Mouse (Mus musculus) forebrain, embryonic 14.5 days (tissue): ENCODE results near the gene Osbpl10. TPM values are rescaled to one million over a fixed set of nuclear protein-coding genes. Genes with fewer than 3 reads are reported as not detected.

Experiments used
- ATAC-seq: fragments of 200-750 bp; cut with Nextera tagmentation; 2 replicates; pipeline ENCODE4 v1.8.0; 2017; ENCODE audit warnings: mild to moderate bottlenecking, moderate library complexity
- DNase-seq: peaks from one replicate; pipeline ENCODE4 v3.0.0-alpha.2; 2015; ENCODE audit warnings: low spot score
- H3K27ac ChIP-seq: fragments of 300-500 bp; sonication (generic); 2 replicates; pipeline ENCODE4 v1.5.1; 2014; ENCODE audit warnings: low read depth, mild to moderate bottlenecking, control low read depth, low read length, moderate library complexity
- H3K27me3 ChIP-seq: fragments of 300-500 bp; sonication (generic); replicated peaks from 2 replicates; pipeline ENCODE4 v1.6.1; 2014; ENCODE audit warnings: low read length, control low read depth, mixed read lengths; ENCODE audit not compliant: control insufficient read depth, insufficient read depth
- H3K36me3 ChIP-seq: fragments of 300-500 bp; sonication (generic); 2 replicates; pipeline ENCODE4 v1.6.1; 2014; ENCODE audit warnings: low read length, control low read depth; ENCODE audit not compliant: control insufficient read depth, insufficient read depth
- H3K4me1 ChIP-seq: fragments of 300-500 bp; sonication (generic); 2 replicates; pipeline ENCODE4 v1.6.1; 2014; ENCODE audit warnings: antibody characterized with exemption, low read length, control low read depth; ENCODE audit not compliant: control insufficient read depth, insufficient read depth
- H3K4me2 ChIP-seq: fragments of 300-500 bp; sonication (generic); 2 replicates; pipeline ENCODE4 v1.6.1; 2014; ENCODE audit warnings: mild to moderate bottlenecking, control low read depth, low read length
- H3K4me3 ChIP-seq: fragments of 300-500 bp; sonication (generic); 2 replicates; pipeline ENCODE4 v1.5.1; 2014; ENCODE audit warnings: low read depth, low read length, control low read depth
- H3K9ac ChIP-seq: fragments of 300-500 bp; sonication (generic); 2 replicates; pipeline ENCODE4 v1.6.1; 2014; ENCODE audit warnings: mild to moderate bottlenecking, low read length, control low read depth, moderate library complexity
- H3K9me3 ChIP-seq: fragments of 300-500 bp; sonication (generic); replicated peaks from 2 replicates; pipeline ENCODE4 v1.6.1; 2016; ENCODE audit warnings: low read length, control low read depth, mixed read lengths; ENCODE audit not compliant: control insufficient read depth
- WGBS: fragments of 180-500 bp; shearing (Covaris S2); extraction: QIAGEN DNeasy Blood & Tissue Kit; methylation state at CpG from one replicate; pipeline ENCODE4 v1.1.7; 2014; 5-methylcytosine and 5-hydroxymethylcytosine counted together
- polyA plus RNA-seq: library from polyadenylated mRNA; unstranded; fragments of >200 nt; fragmentation: Nextera tagmentation; extraction: Ambion mirVana; gene quantifications from 2 replicates; pipeline ENCODE4 v1.2.1, GENCODE M21; 2014

Gene Osbpl10
- polyA plus RNA-seq, 1 experiment from 2014 or later = 1.4 TPM

- WGBS = 93% methylated on average over 7 of the region's 7 CpGs
- no peak for DNase-seq
- Histone ChIP-seq H3K36me3 (peaks cover 38% of the 10 kb centered on the region), H3K4me3 (no peak overlapping the region), H3K9ac (no peak overlapping the region), H3K27me3 (no peaks in the 10 kb centered on the region), H3K27ac (no peak overlapping the region), H3K9me3 (no peaks in the 10 kb centered on the region), H3K4me1 (no peaks in the 10 kb centered on the region), H3K4me2 (no peak overlapping the region)
- no peak for ATAC-seq
Observed at GRCm38 (mm10) chr9:115273095-115273649, 294.8 kb downstream of the Osbpl10 start.

DNA sequence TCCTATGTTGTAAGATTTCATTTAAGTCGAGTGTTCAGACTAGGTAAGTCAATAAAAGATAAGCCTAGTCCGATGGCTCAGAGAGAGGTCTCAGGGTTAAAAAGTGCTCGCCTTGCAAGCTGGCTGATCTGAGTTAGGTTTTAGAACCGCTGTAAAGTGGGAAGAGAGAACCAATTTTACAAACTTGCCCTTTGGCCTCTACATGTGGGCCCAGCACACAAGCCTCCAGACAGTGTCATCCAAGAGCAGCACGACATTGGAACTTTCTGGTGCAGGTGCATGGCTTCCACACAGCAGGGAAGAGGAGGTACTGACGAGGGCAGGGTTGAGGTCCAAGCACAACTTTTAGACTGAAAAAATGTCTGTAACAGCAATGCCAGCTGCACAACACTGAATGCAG, 296.4 kb downstream of the Osbpl10 start:
- DNase-seq (no peak), ATAC-seq (no peak)
- no peak overlapping the region for H3K9ac ChIP-seq
- no peak overlapping the region for H3K4me2 ChIP-seq
- WGBS = 94% methylated on average over 6 of the region's 6 CpGs
- H3K36me3 ChIP-seq = peaks cover 46% of the 10 kb centered on the region
- H3K9me3 ChIP-seq = no peaks in the 10 kb centered on the region
- H3K27me3 ChIP-seq = no peaks in the 10 kb centered on the region
- H3K4me1 ChIP-seq = no peaks in the 10 kb centered on the region
- H3K4me3 ChIP-seq = no peak overlapping the region
- no peak overlapping the region for H3K27ac ChIP-seq

GRCm38 (mm10) chr9:115278641-115279040, 300.3 kb downstream of the Osbpl10 start:
- Histone ChIP-seq H3K9me3 (no peaks in the 10 kb centered on the region), H3K4me3 (no peak overlapping the region), H3K4me2 (no peak overlapping the region), H3K27ac (no peak overlapping the region), H3K9ac (no peak overlapping the region), H3K27me3 (no peaks in the 10 kb centered on the region), H3K4me1 (no peaks in the 10 kb centered on the region), H3K36me3 (peaks cover 39% of the 10 kb centered on the region)
- 97% methylated on average over 1 of the region's 1 CpGs for WGBS
- no peak for ATAC-seq
- no peak for DNase-seq

Other genes starting within 250 kb of the Osbpl10 start
- gene Cmtm6, start 247.5 kb upstream of the Osbpl10 start, polyA plus RNA-seq = 23.9 and 26.1 TPM in 2 replicates
- 16.5 and 25.6 TPM in 2 replicates for gene Cmtm7, start 196.7 kb upstream of the Osbpl10 start, polyA plus RNA-seq
- 8.7 and 9.5 TPM in 2 replicates for gene Cmtm8, start 134.4 kb upstream of the Osbpl10 start, polyA plus RNA-seq
- gene Gpd1l, start 44.6 kb upstream of the Osbpl10 start, polyA plus RNA-seq = 10.6 and 14.1 TPM in 2 replicates
- gene Rps27rt, start 4.2 kb downstream of the Osbpl10 start, polyA plus RNA-seq = 270 and 313 TPM in 2 replicates